Mouse (Mus musculus): Measurements from ENCODE around the gene Efl1.

Gene Efl1

GRCm38 (mm10) chr7:82812186-82813155 is 164.1 kb downstream of the Efl1 start:
- DNase-seq (ENCODE audit: low read depth, low spot score): peak; percentile 83

DNA sequence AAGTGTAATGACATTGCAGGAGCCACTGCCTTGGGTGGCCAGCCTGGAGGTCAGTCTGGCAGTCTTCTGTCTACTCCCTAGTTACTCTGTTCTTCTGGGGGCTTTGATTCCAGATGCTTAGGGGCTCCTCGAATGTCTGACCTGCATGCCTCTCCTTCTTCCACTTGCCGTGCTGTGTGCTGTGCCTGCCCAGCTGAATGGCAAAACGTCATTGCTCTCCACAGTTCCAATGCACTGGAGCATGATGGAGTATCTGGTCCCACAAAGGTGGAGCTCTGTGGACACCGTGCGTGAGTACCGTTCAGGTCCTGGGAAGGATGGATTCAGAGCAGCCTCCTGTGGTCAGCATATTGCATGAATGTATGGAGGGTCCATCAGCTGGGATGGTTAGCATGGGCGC is 171.1 kb downstream of the Efl1 start:
- DNase-seq (ENCODE audit: low read depth, low spot score): no peak

- DNase-seq (ENCODE audit: low read depth, low spot score): no peak
Measured at GRCm38 (mm10) chr7:82820661-82821060, 172.2 kb downstream of the Efl1 start.

DNA sequence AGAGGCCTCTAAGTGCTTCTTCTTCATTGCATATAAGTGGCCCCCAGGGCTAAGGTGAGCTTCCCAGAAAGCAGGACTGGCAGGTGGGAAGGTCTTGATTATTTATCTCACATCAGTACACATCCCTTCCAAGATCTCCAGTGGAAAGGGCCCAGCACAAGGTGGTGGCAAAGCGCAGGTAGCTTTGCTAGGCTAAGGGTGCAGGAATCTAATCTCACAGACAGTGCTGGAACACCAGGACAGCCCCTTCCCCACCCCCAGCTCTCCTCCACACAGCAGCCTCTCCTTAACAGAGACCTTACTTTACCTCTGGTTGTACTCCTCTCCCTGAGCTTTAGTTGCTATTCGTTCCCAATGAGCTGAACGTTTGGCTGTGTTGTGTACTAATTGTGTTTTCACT is 173.1 kb downstream of the Efl1 start:
- no peak for DNase-seq (ENCODE audit: low read depth, low spot score)

DNA sequence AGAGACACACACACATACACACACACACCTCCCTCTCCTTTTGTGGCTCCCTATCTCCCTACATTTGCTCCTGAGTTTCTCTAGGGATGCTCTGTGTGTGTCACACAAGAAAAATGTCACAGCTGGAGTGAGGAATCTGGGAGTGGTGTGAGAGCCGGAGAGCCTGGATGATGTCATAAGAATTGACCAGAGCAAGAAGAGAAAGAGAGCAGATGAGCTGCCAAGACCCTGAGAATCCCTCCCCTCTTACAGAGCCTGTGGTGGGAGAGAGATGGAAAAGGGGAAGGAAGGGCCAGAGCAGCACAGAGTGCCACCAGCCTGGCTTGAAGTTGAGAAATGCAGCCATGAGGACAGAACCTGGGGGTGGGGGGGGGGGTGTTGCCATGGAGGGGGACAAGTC is 174.1 kb downstream of the Efl1 start:
- DNase-seq (ENCODE audit: low read depth, low spot score): no peak

All from A20 (cell line).